Mouse (Mus musculus): ENCODE results near the gene Ddx31. TPM values are rescaled to one million over a fixed set of nuclear protein-coding genes. Genes with fewer than 3 reads are reported as not detected.

Gene Ddx31
- polyA plus RNA-seq, 1 experiment from 2014 or later, result 13.5 TPM

DNA sequence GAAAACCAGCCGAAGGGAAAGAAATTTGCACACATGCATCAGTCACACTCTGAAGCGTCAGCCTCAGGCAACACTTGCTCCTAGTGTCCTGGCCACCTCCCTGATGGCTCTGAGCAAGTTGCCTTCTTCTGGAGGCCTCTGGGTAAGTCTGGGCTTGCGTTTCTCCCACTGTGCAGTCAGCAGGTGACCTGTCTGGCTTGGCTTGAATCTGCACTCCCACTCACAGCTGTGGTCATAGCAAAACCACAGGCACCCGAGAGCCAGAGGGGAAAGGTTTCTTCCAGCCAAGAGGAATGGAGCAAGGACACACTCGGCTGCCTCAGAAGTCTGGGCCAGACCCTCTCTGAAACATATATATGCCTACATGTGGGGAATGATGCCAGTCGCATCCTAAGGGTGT is 31.4 kb upstream of the Ddx31 start:
- Histone ChIP-seq H3K27me3 (replicated peaks; ENCODE audit: control insufficient read depth, insufficient read depth, low read length) (no peaks in the 10 kb centered on the region; the same call in 1 of the 2 replicates), H3K4me3 (ENCODE audit: low read depth, low read length) (no peak overlapping the region), H3K27ac (ENCODE audit: low read depth, low read length) (no peak overlapping the region), H3K9ac (ENCODE audit: low read length) (no peak overlapping the region), H3K4me1 (ENCODE audit: control insufficient read depth, insufficient read depth, low read length) (no peaks in the 10 kb centered on the region), H3K4me2 (ENCODE audit: low read length) (no peak overlapping the region), H3K9me3 (replicated peaks; ENCODE audit: control insufficient read depth, low read length) (no peaks in the 10 kb centered on the region), H3K36me3 (ENCODE audit: control insufficient read depth, insufficient read depth, low read length) (no peaks in the 10 kb centered on the region)
- WGBS, result 84% methylated on average over 6 of the region's 6 CpGs
- ATAC-seq, result no peak
- DNase-seq (ENCODE audit: low spot score), result no peak

GRCm38 (mm10) chr2:28810260-28811013 is 29.8 kb upstream of the Ddx31 start:
- DNase-seq (ENCODE audit: low spot score), result peak; percentile 11
- ATAC-seq, result no peak
- H3K27me3 ChIP-seq (replicated peaks; ENCODE audit: control insufficient read depth, insufficient read depth, low read length), result no peaks in the 10 kb centered on the region; the same call in 1 of the 2 replicates
- no peak overlapping the region for H3K4me2 ChIP-seq (ENCODE audit: low read length)
- H3K27ac ChIP-seq (ENCODE audit: low read depth, low read length), result no peak overlapping the region
- no peak overlapping the region for H3K4me3 ChIP-seq (ENCODE audit: low read depth, low read length)
- WGBS, result 24% methylated on average over 5 of the region's 5 CpGs
- H3K9ac ChIP-seq (ENCODE audit: low read length), result no peak overlapping the region
- no peaks in the 10 kb centered on the region for H3K36me3 ChIP-seq (ENCODE audit: control insufficient read depth, insufficient read depth, low read length)
- H3K9me3 ChIP-seq (replicated peaks; ENCODE audit: control insufficient read depth, low read length), result no peaks in the 10 kb centered on the region
- H3K4me1 ChIP-seq (ENCODE audit: control insufficient read depth, insufficient read depth, low read length), result no peaks in the 10 kb centered on the region

DNA sequence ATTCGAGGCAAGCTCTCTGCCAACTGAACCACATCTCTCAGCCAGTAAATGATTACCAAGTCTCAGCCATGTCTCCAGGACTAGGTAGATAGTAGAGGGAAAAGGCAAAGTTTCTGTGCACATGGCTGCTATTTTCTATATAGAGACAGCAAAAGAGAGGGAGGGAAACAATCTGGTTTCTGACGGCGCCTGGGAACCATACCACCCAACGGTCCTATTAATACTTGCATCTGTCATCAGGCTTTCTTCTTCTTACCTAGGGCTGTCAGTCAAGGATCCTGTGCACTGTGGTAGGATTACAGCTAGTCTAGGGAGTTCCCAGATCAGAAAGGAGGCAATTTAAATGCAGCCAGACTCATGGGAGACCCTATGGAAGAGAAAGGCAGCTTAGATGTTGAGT is 21.3 kb upstream of the Ddx31 start:
- Histone ChIP-seq H3K9me3 (replicated peaks; ENCODE audit: control insufficient read depth, low read length) (no peaks in the 10 kb centered on the region), H3K27ac (ENCODE audit: low read depth, low read length) (no peak overlapping the region), H3K9ac (ENCODE audit: low read length) (no peak overlapping the region), H3K27me3 (replicated peaks; ENCODE audit: control insufficient read depth, insufficient read depth, low read length) (no peaks in the 10 kb centered on the region), H3K36me3 (ENCODE audit: control insufficient read depth, insufficient read depth, low read length) (peaks cover 8% of the 10 kb centered on the region; the same call in 1 of the 2 replicates), H3K4me3 (ENCODE audit: low read depth, low read length) (no peak overlapping the region), H3K4me2 (ENCODE audit: low read length) (no peak overlapping the region), H3K4me1 (ENCODE audit: control insufficient read depth, insufficient read depth, low read length) (no peaks in the 10 kb centered on the region)
- ATAC-seq (no peak), DNase-seq (ENCODE audit: low spot score) (no peak)
- WGBS, result 84% methylated on average over 4 of the region's 4 CpGs

- Histone ChIP-seq H3K4me1 (ENCODE audit: control insufficient read depth, insufficient read depth, low read length) (no peaks in the 10 kb centered on the region), H3K36me3 (ENCODE audit: control insufficient read depth, insufficient read depth, low read length) (peaks cover 88% of the 10 kb centered on the region), H3K4me2 (ENCODE audit: low read length) (no peak overlapping the region), H3K9ac (ENCODE audit: low read length) (no peak overlapping the region), H3K4me3 (ENCODE audit: low read depth, low read length) (no peak overlapping the region), H3K9me3 (replicated peaks; ENCODE audit: control insufficient read depth, low read length) (no peaks in the 10 kb centered on the region), H3K27ac (ENCODE audit: low read depth, low read length) (no peak overlapping the region), H3K27me3 (replicated peaks; ENCODE audit: control insufficient read depth, insufficient read depth, low read length) (no peaks in the 10 kb centered on the region)
- no peak for DNase-seq (ENCODE audit: low spot score)
- WGBS, result 46% methylated on average over 4 of the region's 4 CpGs
- no peak for ATAC-seq
These were observed 10.9 kb upstream of the Ddx31 start for GRCm38 (mm10) chr2:28829265-28829664.

GRCm38 (mm10) chr2:28836181-28836940 is 3.8 kb upstream of the Ddx31 start:
- Histone ChIP-seq H3K27ac (ENCODE audit: low read depth, low read length) (no peak overlapping the region), H3K36me3 (ENCODE audit: control insufficient read depth, insufficient read depth, low read length) (peaks cover 32% of the 10 kb centered on the region), H3K4me2 (ENCODE audit: low read length) (no peak overlapping the region), H3K9me3 (replicated peaks; ENCODE audit: control insufficient read depth, low read length) (no peaks in the 10 kb centered on the region), H3K27me3 (replicated peaks; ENCODE audit: control insufficient read depth, insufficient read depth, low read length) (no peaks in the 10 kb centered on the region), H3K4me3 (ENCODE audit: low read depth, low read length) (no peak overlapping the region), H3K4me1 (ENCODE audit: control insufficient read depth, insufficient read depth, low read length) (peaks cover 14% of the 10 kb centered on the region), H3K9ac (ENCODE audit: low read length) (no peak overlapping the region)
- DNase-seq (ENCODE audit: low spot score) (no peak), ATAC-seq (no peak)
- 82% methylated on average over 3 of the region's 3 CpGs for WGBS

- Histone ChIP-seq H3K9me3 (replicated peaks; ENCODE audit: control insufficient read depth, low read length) (no peaks in the 10 kb centered on the region), H3K27ac (ENCODE audit: low read depth, low read length) (peak overlapping the region; percentile 80), H3K36me3 (ENCODE audit: control insufficient read depth, insufficient read depth, low read length) (peaks cover 6% of the 10 kb centered on the region), H3K27me3 (replicated peaks; ENCODE audit: control insufficient read depth, insufficient read depth, low read length) (no peaks in the 10 kb centered on the region), H3K9ac (ENCODE audit: low read length) (peak overlapping the region; percentile 88), H3K4me2 (ENCODE audit: low read length) (peak overlapping the region; percentile 97), H3K4me1 (ENCODE audit: control insufficient read depth, insufficient read depth, low read length) (peaks cover 22% of the 10 kb centered on the region), H3K4me3 (ENCODE audit: low read depth, low read length) (peak overlapping the region; percentile 97)
- under 1% methylated on average over 53 of the region's 53 CpGs for WGBS
- DNase-seq (ENCODE audit: low spot score) (peak; percentile 13), ATAC-seq (peak; percentile 67)
These were observed 545 bp upstream of the Ddx31 start for GRCm38 (mm10) chr2:28839501-28840221.

DNA sequence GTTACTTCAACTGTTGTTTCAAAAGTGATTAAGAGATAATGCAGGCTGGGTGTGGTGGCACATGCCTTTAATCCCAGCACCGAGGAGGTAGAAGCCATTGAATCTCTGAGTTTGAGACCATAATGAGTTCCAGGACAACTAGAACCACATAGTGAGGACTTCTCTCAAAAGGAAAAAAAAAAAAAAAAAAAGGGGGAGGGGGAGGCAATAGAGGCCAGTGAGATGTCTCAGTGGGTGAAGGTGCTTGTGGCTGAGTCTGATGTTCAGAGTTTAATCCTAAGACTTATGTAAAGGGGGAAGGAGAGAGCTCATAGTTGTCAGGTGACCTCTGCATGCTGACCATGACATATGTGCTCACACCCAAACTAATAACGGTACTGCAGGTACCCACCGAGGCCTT is 1.8 kb downstream of the Ddx31 start:
- H3K27ac ChIP-seq (ENCODE audit: low read depth, low read length), result no peak overlapping the region
- H3K4me3 ChIP-seq (ENCODE audit: low read depth, low read length), result no peak overlapping the region
- no peak for DNase-seq (ENCODE audit: low spot score)
- no peak for ATAC-seq
- no peaks in the 10 kb centered on the region for H3K9me3 ChIP-seq (replicated peaks; ENCODE audit: control insufficient read depth, low read length)
- H3K27me3 ChIP-seq (replicated peaks; ENCODE audit: control insufficient read depth, insufficient read depth, low read length), result no peaks in the 10 kb centered on the region
- no peak overlapping the region for H3K9ac ChIP-seq (ENCODE audit: low read length)
- WGBS, result 82% methylated on average over 3 of the region's 3 CpGs
- H3K4me1 ChIP-seq (ENCODE audit: control insufficient read depth, insufficient read depth, low read length), result peaks cover 22% of the 10 kb centered on the region
- peaks cover 21% of the 10 kb centered on the region for H3K36me3 ChIP-seq (ENCODE audit: control insufficient read depth, insufficient read depth, low read length)
- peak overlapping the region; percentile 10; the same call in 1 of the 2 replicates for H3K4me2 ChIP-seq (ENCODE audit: low read length)

GRCm38 (mm10) chr2:28848879-28849278 is 8.7 kb downstream of the Ddx31 start:
- ATAC-seq (no peak), DNase-seq (ENCODE audit: low spot score) (no peak)
- Histone ChIP-seq H3K27me3 (replicated peaks; ENCODE audit: control insufficient read depth, insufficient read depth, low read length) (no peaks in the 10 kb centered on the region), H3K9ac (ENCODE audit: low read length) (no peak overlapping the region), H3K4me3 (ENCODE audit: low read depth, low read length) (no peak overlapping the region), H3K4me2 (ENCODE audit: low read length) (no peak overlapping the region), H3K27ac (ENCODE audit: low read depth, low read length) (no peak overlapping the region), H3K36me3 (ENCODE audit: control insufficient read depth, insufficient read depth, low read length) (peaks cover 62% of the 10 kb centered on the region), H3K4me1 (ENCODE audit: control insufficient read depth, insufficient read depth, low read length) (no peaks in the 10 kb centered on the region), H3K9me3 (replicated peaks; ENCODE audit: control insufficient read depth, low read length) (no peaks in the 10 kb centered on the region)
- 94% methylated on average over 2 of the region's 2 CpGs for WGBS
